Mouse (Mus musculus): ENCODE results near the gene Mindy4.

The Mindy4 gene

DNA sequence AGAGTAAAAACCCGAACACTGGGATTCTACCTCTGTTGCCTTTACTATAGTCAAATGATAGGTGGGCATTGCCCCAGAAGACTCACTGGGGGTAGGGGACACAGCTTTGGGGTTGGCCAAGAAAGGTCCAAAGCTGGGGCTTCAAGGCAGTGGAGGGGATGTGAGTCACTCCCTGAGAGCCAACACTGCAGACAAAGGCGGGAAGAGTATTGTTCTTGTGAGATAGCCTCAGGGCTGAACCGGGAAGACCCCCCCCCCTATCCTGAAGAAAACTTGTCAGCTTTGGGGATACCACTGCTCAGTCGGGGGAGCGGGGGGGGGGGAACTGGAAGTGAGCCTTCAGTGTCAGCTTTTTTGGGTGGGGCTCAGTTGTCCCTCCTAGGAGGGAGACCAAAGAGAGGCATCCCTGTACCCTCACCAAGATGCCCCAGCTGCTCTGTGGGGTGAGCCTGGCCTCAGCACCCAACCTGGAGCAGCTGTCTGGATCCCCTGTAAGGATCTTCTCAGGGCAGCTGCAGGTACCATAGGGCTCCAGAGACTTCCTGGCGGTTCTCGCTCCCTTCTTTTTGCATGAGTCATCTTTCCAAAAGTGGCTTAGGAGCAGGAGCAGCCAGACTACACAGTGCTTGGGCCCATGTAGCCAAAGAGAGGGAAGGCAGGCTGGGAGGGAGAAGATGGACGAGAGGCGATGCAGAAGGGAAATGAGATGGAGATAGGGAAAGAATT is 141.3 kb downstream of the Mindy4 start:
- DNase-seq: no peak

DNA sequence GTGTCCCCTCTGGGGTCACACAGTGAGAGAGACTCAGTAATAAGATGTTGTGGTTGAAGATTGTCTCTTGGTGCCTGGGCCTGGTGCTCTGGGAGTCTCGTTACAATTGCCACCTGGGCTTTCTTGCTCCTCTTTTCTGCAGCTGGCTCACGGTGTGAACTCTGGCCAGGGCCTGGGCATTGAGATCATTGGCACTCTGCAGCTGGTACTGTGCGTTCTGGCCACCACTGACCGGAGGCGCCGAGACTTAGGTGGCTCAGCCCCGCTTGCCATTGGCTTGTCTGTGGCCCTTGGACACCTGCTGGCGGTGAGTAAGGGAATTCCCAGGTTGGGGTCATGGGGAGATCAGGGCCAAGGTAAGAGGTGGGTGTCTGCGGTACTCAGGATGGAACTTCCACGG is 142.1 kb downstream of the Mindy4 start:
- DNase-seq: no peak

DNA sequence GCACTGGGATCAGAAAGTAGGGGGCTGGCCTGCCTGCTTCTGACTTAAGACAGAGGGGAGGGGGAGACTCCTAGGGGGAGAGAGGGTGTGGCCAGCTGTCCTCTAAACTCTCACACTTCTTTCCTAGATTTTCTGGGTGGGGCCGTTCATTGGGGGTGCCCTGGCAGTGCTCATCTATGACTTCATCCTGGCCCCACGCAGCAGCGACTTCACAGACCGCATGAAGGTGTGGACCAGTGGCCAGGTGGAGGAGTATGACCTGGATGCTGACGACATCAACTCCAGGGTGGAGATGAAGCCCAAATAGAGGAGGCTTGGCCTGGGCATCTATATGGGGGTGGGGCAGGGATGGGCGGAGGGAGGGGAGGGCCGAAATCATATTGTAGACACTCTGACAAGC is 143.3 kb downstream of the Mindy4 start:
- DNase-seq: no peak

DNA sequence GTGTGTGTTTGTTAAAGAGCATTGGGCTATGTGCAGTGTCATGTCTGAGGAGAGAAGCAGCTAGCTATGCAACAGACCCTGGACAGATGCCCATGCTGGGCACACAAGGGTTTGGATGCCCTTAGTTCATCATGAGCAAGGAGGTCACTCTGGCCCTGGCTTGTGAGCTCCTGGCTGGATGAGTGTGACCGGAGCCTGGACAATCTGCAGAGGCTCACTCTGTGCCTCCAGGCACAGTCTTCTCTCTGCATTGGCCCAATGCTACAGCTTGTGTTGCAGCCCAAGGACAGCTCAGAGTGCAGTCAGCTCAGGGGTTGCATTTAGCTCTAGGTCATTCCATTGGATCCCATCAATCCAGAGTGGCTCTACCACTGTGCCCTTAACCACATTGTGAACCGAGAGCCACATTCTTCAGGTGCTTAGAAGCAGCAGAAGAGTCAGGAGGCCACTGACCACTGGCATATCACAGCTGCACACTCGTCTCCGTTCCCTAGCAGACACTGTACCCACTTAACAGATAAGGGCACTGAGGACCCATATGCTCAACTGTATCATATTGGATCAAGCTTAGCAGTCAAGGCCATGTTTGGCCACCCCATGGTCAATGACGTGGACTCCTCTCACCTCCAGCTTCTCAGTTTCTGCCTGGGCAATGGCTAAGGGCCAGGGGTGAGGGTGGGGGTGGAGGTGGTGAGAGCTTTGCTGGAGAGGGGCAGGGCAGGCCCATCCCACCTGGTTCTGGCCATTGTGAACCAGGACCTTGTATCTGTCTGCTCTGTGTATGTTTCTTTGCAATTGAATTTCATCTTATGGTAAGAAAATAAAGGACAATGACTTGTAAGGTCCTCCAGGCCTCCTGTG is 144.8 kb downstream of the Mindy4 start:
- DNase-seq: peak in 1 of 2 experiments; percentile 0

DNA sequence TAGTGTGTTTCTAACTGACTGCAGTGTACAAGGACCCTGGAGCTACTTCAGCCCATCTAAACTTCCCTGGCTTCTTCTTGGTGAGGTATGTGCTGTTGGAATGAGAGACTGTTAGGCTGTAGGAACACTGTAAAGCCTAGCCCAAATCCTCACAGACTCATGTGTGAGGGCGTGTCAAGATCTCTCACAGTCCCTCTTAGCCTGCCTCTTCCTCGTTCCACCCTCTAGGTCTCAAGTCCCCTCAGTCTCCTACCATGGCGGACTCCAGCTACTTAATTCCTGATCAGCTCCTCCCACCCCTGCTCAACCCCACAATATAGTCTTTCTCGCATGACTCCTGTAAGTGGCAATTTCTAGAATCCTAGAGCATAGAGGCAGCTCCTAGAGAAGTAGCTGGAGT is 146.0 kb downstream of the Mindy4 start:
- no peak for DNase-seq

DNA sequence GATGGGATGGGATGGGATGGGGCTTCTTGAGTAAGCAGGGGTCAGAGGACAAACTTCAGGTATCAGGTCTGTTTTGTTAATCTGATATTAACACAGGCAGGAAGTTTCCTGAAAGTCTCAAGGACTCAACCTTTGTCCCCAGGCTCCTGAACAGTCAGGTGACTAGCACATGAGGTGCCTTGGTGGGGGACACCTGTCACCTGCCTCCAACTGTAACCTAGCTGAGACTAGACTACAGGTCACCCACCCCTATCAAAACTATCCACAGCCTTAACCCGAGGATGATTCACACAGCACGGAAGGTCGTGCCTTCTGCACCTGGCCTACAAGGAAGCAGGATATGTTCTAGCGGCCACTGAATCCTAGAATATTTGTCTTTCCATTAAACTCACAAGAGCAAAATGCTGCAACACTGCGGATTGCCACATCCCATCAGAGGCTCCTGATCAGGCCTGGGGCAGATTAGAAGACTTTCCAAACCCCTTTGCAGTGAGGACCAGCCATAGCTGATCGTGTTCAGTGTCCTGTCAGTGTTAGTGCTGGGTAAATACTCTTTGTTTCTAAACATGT is 147.3 kb downstream of the Mindy4 start:
- DNase-seq: no peak

DNA sequence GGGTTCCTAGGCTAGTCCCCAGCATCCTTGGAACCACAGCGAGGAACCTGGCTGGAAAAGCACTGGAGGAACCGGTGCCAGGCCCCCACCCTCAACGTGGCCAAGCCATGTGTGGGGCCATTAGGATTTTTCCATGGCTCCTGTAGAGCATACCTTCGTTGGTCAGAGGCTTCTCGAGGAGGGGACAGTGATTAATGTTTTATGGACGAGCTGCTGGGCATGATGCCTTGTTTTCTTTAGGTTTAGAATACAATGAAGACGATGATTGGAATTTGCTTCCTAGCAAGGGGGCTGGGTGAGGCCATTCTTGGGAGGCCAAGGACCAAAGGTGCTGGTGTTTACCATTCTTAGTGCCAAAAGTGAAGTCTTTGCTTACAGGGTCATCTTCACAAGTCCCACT is 148.5 kb downstream of the Mindy4 start:
- DNase-seq: no peak

DNA sequence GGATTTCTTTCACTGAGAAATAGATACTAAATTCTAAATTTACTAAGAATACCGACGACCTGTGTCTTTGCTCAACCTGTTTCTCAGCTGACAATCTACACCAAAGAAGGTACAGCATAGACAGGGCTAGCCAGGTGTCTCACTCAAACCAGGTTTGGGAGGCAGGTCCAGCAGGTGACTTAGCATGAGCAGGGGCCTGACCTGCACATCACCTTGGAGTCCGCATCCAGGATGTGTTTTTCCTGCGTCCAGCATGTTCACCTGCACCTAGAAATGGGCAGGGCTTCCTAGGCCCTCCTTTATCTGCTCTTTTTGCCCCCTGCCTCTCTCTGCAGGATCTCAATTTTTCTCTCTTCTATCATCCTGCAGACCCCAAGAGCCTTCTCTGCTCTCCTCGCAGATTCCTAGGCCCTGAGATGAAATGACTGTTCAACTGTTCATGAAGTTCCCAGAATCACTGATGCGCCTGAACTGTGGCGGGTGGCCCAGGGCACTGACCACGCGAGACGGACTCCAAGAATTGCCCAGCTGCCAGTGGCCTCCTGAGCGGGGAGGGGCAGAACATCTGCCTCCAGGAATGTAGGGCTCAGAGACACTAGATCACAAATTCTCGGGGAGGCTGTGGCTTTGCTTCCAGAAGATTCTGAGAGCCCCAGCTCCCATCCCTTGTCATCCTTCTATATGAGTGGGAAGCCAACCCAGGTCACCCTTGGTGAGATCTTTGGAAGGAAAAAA is 150.7 kb downstream of the Mindy4 start:
- no peak for DNase-seq

DNA sequence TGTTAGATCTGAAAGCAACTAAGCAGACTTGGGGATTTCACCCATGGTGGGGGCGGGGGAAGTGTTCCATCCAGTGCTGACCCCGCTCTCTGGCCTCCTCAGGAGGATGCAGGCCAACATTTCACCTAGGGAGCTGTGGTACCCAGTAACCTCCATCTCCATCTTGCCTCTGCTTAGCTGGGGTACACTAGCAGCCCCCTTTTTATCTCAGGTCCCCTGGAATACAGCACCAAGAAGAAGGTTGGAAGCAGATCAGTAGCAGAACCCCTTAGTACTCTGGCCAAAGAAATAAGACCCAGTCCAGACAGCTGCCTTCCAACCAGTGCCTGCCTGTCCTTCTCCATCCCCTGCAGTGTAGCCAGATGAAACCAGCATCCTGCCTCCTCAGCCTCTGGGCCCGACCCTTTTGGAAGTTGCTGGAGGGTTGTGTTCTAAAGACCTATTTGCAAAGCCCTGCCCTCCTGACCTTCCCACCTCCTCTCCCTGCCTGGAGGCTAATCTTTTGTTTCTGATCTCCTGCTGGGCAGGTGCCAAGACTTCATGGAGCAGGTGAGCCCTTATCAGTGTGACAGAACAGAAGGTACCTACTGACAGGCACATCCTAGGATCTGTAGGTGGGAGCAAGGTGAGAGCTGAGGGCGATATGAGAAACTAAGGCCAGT is 151.4 kb downstream of the Mindy4 start:
- no peak for DNase-seq

DNA sequence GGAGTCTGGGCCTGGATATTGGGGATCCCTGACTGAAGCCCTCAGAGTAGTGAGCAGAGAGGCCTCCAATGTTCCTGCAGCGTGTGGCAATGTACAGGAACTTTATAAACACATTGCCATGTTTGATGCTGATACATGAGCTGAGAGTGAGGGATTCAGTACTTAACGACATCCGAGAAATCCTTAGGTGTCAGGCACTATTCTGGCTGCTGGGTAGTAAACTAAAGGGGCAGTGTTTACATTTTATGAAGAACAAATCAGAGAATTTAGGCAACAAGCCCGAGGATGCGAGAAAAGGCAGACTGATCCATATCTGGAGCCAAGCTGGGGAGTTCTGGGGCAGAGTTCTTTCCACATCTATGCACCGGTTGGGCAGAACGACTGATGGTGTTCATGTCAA is 152.4 kb downstream of the Mindy4 start:
- DNase-seq: no peak

DNA sequence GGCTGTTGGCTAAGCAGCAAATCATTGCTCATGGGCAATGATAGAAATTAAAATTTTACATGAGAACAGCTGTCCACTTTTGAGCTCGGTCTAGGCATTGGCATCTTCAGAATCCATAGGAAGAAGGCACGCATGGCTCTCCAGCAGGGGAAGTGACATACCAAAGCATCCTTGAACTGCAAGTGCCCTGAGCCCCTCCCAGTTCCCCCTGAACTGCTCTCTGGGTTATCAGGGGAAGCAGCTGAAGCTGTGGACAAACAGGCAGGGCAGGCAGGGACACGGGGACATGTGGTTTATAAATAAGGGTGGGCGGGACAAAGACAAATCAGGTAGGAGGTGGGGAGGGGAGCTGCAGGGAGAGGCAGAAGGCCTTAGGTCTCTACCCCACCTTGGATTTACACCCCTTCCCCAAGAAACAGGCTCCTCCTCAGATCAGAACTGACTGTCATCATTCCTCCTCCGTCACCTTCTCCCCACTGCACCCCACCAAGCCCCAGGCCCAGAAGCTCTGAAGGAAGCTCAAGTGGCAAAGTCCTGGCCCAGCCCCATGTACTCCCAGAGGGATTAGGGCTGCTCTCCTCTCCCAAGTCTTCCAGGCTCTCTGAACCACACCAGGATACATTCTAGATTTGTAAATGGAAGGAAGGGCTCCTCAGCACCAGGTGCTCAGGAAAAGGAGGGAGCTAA is 153.0 kb downstream of the Mindy4 start:
- DNase-seq: no peak

DNA sequence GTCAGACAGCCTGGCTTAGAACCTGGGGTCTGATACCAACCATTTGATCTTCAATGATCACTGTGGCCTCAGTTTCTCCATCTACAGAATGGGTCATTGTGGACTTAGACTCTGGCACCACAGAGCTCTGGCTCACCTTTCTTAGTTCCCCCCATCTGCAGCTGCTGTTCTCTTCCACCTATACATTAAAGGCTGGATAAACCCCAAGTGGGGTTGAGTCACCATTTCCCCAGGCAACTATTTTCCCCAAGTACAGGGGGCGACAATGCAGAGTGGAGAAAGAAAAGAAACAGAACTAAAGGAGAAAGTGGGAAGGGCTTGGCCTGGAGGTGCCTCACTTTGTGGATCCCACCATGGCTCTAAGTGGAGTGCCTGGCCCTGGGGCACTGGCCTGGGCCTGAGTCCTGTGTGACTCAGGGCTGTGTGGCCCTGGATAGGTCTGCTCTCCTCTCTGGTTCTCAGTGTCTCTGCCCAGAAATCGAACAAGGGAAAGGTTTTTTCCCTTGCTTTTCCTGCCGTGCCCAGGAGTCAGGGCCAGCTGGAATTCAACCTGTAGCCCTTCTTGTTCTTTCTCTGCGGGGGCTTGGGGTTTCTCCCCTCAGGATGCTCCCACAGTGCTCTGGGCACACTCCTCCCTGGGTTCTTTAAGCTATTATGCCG is 153.9 kb downstream of the Mindy4 start:
- DNase-seq: peak in 1 of 2 experiments; percentile 0

DNA sequence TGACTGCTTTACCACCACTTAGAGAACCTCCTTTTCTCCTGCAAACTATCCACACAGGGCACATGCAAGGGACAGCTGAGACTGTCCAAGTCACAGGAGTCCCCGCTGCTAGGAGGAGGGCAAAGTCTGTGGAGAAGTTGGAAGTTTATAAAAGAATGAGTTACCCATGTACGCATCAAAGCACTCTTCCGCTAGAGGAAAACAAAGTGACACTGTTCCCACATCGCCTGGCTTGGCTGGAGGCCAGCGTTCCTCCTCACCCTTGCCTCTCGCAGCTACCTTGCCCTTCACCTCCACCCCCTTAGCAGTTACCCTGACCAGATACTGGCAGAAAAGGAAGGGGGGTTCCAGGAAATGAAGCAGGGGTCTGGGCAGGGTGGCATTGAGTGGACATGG is 154.5 kb downstream of the Mindy4 start:
- no peak for DNase-seq

DNA sequence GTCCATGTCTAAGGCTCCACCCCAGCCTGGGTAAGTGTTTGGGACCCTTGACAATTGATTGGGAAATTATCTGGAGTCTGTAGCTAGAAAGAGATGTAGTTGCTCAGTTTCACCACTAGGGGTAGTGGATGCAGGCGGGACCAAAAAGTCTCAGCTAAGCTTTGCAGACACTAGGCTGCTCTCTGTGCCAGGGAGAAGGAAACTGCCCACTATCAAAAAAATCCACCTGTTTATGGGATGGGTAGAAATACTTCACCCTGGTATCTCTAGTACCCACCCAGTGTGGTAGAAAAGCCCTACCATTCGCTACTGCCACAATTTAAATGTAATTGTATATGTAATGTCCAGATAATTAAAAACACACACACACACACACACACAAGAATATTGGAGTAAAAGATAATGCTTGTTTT is 155.6 kb downstream of the Mindy4 start:
- no peak for DNase-seq

DNA sequence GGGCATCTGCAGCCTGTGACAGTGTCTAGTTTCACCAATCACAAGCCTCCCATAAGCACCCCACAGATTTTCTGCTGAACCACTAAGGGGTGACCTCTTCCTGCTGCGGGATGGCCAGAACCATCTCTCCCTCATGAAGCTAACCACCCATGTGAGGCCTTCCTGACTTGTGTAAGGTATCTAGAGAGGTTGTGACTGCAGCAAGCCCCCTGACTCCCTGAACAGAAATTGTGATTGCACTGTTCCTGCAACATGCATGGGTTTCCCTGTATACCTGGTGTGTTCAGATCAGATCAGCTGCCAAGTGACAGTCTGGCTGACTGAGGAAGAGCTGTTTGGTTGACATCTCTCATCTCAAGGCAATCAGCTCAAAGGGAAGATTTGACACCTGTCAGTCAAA is 159.5 kb downstream of the Mindy4 start:
- no peak for DNase-seq

DNA sequence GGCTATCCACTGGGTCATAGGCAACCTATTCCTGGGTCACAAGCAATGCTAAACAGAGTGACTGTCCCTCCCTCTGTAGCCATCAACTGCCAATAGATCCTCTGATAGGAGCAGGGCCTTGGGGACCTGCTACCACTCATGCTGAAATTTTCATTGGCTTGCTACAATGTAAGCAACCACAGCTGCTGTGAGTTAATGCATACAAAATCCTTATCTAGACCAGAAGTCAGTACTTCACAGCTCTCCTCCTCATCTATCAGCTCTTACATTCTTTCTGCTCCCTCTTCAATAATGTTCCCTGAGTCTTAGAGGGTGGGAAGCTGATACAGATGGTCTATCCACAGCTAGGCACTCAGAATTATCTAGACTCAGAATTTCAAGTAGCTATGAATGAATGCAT is 163.9 kb downstream of the Mindy4 start:
- DNase-seq: no peak
